Mouse (Mus musculus) heart, adult 18-20 months (tissue): ENCODE results near the gene Acoxl. TPM values are rescaled to one million over a fixed set of nuclear protein-coding genes. Genes with fewer than 3 reads are reported as not detected.

Source experiments
- microRNA-seq, 2 experiments: library from miRNA; unstranded; fragments of <30 nt; microRNA quantifications; one replicate each; pipeline ENCODE4 v1.2.0; 2022
- total RNA-seq, 2 experiments: library from RNA; stranded (reverse); gene quantifications; 2 replicates each; pipeline ENCODE4 v1.2.3; 2021

Acoxl gene
- total RNA-seq, 2 experiments from 2014 or later = not detected

Small RNAs within 50 kb of the gene (microRNA-seq; reads per million reads assigned to microRNA genes)
- 0 reads per million in 2 experiments for gene Gm22411

Other genes with a start within 250 kb of the Acoxl start
- 10 to 100 TPM; 15.6 to 19.0 TPM for gene Mal, start 182.2 kb upstream of the Acoxl start, total RNA-seq
- 1 to 10 TPM; 6.7 to 7.0 TPM for gene Mall, start 108.9 kb upstream of the Acoxl start, total RNA-seq
- gene Nphp1, start 50.0 kb upstream of the Acoxl start, total RNA-seq = 1 to 10 TPM; 7.6 to 9.4 TPM
- 10 to 100 TPM; 53.2 to 69.3 TPM for gene Mtln, start 46.4 kb upstream of the Acoxl start, total RNA-seq
- under 1 TPM; 0.22 to 0.44 TPM for gene Bub1, start 7.0 kb upstream of the Acoxl start, total RNA-seq